Mouse (Mus musculus) lung, adult 2 months (tissue): Measurements from ENCODE around the gene Lrrn2. TPM values are rescaled to one million over a fixed set of nuclear protein-coding genes. Genes with fewer than 3 reads are reported as not detected.

ENCODE experiments used
- DNase-seq: peaks from one replicate; pipeline ENCODE4 v3.0.0; 2022
- H3K4me1 ChIP-seq: fragments of 200-500 bp; 2 replicates; pipeline ENCODE4 v1.6.1; 2011; ENCODE audit warnings: low read length; ENCODE audit not compliant: control insufficient read depth, insufficient read depth
- H3K4me3 ChIP-seq: fragments of 200-500 bp; replicated peaks from 2 replicates; pipeline ENCODE3; 2011; ENCODE audit warnings: low read depth, mild to moderate bottlenecking, control low read depth, low read length; ENCODE audit errors: extremely low read depth
- CTCF ChIP-seq: fragments of 200-500 bp; IDR thresholded peaks from 2 replicates; pipeline ENCODE4 v1.5.1; 2011; ENCODE audit warnings: mild to moderate bottlenecking, low read length, control low read depth; ENCODE audit not compliant: insufficient read depth
- POLR2A ChIP-seq: fragments of 200-500 bp; IDR thresholded peaks from 2 replicates; pipeline ENCODE4 v1.6.1; 2011; ENCODE audit warnings: low read depth, mild to moderate bottlenecking, control low read depth, low read length, borderline replicate concordance; ENCODE audit errors: extremely low read depth
- WGBS: fragments of 180-500 bp; shearing (Covaris S2); methylation state at CpG from one replicate; pipeline ENCODE4 v1.1.7; 2018; 5-methylcytosine and 5-hydroxymethylcytosine counted together
- polyA plus RNA-seq: library from polyadenylated mRNA; depleted of rRNA; stranded (reverse); fragments of >200 nt; gene quantifications from 2 replicates; pipeline ENCODE4 v1.2.3, GENCODE M21; 2012

Gene Lrrn2
- polyA plus RNA-seq, 1 experiment: 2.0 TPM

GRCm38 (mm10) chr1:132881041-132881761 lies 1.1 kb downstream of the Lrrn2 start:
- no peak overlapping the region for H3K4me3 ChIP-seq
- WGBS: 1% methylated on average over 28 of the region's 28 CpGs
- no peak for DNase-seq

GRCm38 (mm10) chr1:132881836-132882235 lies 1.8 kb downstream of the Lrrn2 start:
- Histone ChIP-seq H3K4me3 (no peak overlapping the region), H3K4me1 (no peaks in the 10 kb centered on the region)
- TF ChIP-seq POLR2A (no peak), CTCF (no peak)
- no peak for DNase-seq
- 51% methylated on average over 9 of the region's 9 CpGs for WGBS

More at GRCm38 (mm10) chr1:132881041-132881761, 1.1 kb downstream of the Lrrn2 start:
- no peaks in the 10 kb centered on the region for H3K4me1 ChIP-seq
- TF ChIP-seq POLR2A: no peak
- no peak for TF ChIP-seq CTCF

DNA sequence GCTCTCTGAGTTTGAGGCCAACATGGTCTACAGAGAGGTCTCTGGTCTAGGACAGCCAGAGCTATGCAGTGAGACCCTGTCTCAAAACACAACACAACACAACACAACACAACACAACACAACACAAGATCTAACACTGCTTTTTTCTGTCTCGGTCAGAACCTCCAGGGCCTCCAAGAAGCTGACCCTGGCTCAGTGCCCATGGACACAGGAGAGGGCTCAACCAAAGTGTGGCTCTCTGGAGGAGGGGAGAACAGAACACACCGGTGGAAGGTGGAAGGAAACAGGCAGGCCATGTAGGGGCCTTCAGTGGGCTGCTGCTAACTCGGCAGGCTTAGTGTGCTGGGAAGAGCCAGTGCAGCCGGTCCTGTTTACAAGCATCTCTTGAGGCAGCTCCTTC lies 5.6 kb downstream of the Lrrn2 start:
- no peaks in the 10 kb centered on the region for H3K4me1 ChIP-seq
- DNase-seq: no peak
- TF ChIP-seq CTCF (no peak), POLR2A (no peak)
- WGBS: 40% methylated on average over 4 of the region's 4 CpGs
- H3K4me3 ChIP-seq: no peak overlapping the region

DNA sequence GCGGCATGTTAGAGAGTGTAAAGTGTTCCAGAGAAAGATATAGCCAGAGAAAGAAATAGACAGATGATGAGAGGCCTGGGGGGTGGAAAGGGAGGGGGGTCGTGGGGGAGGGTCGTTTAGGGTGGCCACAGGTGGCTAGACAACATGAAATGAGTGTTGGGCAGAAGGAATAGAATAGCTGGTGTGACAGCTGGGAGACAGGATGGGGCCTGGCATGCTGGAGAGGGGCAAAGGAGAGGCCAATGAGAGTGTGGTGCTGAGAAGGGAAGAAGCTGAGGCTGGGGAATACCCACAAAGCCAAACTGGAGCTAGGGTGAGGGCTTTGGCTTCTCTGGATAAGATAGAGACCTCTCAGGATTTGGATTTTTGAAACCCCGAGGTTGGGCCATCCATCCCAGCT lies 6.6 kb downstream of the Lrrn2 start:
- DNase-seq: no peak
- TF ChIP-seq CTCF (no peak), POLR2A (no peak)
- no peak overlapping the region for H3K4me3 ChIP-seq
- no peaks in the 10 kb centered on the region for H3K4me1 ChIP-seq
- 60% methylated on average over 4 of the region's 4 CpGs for WGBS

DNA sequence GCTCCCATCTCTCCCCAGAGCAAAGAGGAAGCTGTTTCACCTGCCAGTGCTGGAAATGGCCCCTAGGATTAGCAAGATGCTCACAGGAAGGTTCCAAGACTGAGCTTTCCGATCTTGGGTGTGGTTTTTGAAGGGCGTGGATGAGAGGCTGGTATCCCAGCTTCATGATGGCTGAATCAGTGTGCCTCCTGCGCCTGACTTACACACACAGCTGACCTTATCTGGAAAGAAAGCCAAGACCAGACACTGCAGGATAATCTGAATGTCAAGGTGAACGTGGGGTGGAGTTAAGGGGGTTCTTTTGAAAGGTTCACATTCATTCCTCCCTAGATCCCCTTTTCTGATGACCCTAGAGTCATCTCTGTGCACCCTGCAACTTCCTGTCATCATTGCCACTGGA lies 8.7 kb downstream of the Lrrn2 start:
- DNase-seq: no peak
- 84% methylated on average over 4 of the region's 4 CpGs for WGBS
- Histone ChIP-seq H3K4me3 (no peak overlapping the region), H3K4me1 (no peaks in the 10 kb centered on the region)
- TF ChIP-seq CTCF (no peak), POLR2A (no peak)

DNA sequence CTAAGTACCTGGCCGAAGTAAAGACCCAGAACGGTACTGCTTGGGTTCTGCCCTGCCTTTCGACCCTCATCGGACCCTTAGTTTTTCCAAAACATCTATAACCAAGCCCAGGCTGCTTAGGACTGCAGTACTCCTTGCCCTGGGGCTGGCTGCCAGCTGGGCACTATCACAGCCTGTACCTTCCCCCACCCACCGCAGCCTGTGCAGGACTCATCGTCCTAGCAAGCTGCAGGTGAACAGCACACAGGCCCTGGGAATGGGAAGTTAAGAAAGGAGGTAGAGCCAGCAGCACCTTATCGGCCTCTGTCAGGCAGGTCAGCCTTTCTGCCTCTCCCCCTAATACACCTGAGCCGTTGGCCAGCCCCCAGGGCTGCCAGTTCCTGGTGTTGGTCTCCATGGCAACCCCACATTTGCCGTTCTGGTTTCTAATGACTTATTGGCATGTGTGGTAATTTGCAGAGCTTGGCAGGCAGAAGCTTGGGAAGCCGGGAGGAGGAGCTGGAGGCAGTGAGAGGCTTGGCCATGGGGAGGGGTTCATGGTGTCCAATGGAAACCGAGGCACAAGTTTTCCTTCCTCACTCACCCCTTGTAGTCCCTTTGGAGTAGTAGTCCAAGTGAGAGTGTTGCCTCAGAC lies 10.2 kb downstream of the Lrrn2 start:
- TF ChIP-seq CTCF: no peak
- TF ChIP-seq POLR2A: no peak
- no peaks in the 10 kb centered on the region for H3K4me1 ChIP-seq
- 64% methylated on average over 11 of the region's 11 CpGs for WGBS
- DNase-seq: no peak
- no peak overlapping the region for H3K4me3 ChIP-seq

GRCm38 (mm10) chr1:132892065-132892464 lies 12.0 kb downstream of the Lrrn2 start:
- no peak for DNase-seq
- Histone ChIP-seq H3K4me3 (no peak overlapping the region), H3K4me1 (no peaks in the 10 kb centered on the region)
- TF ChIP-seq POLR2A: no peak
- no peak for TF ChIP-seq CTCF
- WGBS: 66% methylated on average over 2 of the region's 2 CpGs

DNA sequence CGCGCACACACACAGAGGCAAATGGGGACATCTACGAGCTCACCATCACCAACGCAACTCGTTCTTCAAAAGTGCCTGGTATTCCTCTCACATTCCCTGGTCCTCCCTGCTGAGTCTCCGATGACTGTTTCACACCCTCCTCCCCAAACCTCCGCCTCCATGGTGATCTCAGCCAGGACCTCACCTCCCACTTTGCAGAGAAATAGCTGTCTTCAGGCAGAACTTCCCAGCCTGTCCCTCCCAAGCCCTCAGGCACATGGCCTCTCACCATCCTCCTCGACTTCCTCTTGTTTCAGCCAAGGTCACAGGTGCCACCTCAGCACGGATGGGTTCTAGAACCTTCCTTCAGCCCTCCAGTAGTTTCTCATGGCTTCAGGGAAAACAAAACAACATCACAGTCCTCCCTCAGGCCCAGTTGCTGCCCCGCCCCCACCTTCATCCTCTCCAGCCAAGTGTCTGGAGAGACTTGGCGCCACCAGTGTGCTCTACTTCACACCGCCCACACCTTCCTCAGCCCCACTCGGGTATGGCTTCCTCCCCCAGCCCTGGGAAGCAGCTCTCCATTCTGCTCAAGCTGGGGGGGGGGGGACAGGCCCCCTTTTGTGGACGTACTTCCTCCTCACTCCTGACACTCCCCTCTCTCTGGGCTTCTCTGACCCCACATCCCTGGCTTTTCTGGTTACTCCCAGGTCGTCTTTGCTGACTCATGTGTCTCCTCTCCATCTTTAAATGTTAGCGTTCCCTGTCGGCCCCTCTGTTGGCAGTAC lies 13.4 kb downstream of the Lrrn2 start:
- no peak overlapping the region for H3K4me3 ChIP-seq
- DNase-seq: no peak
- 47% methylated on average over 17 of the region's 17 CpGs for WGBS
- TF ChIP-seq CTCF: no peak
- TF ChIP-seq POLR2A: no peak
- H3K4me1 ChIP-seq: no peaks in the 10 kb centered on the region

GRCm38 (mm10) chr1:132899029-132899428 lies 19.0 kb downstream of the Lrrn2 start:
- TF ChIP-seq POLR2A: no peak
- no peak for TF ChIP-seq CTCF
- H3K4me1 ChIP-seq: no peaks in the 10 kb centered on the region
- 88% methylated on average over 6 of the region's 6 CpGs for WGBS
- no peak overlapping the region for H3K4me3 ChIP-seq
- no peak for DNase-seq

- TF ChIP-seq CTCF: no peak
- TF ChIP-seq POLR2A: no peak
- H3K4me3 ChIP-seq: no peak overlapping the region
These were observed 19.6 kb downstream of the Lrrn2 start for GRCm38 (mm10) chr1:132899626-132900025.

DNA sequence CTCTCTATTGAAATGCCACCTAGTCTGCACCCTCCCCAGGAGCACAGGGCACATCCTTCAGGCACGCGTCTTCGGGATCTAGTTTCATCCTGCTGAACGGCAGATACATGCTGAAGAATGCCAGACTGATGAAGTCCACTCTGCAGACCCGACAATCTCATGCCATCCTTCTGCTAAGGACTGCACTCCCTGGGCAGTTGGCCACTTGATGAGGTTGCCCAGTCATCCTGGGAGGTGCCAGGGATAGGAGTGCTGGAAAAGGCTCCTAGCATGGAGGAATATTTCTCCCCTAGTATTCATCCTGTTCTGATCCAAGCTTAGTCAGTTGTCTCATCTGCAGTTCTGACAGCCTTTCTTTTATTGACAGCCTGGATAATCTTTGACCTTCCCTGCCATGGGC lies 20.9 kb downstream of the Lrrn2 start:
- Histone ChIP-seq H3K4me1 (no peaks in the 10 kb centered on the region), H3K4me3 (no peak overlapping the region)
- no peak for DNase-seq
- TF ChIP-seq POLR2A (no peak), CTCF (no peak)
- 74% methylated on average over 5 of the region's 5 CpGs for WGBS

More at GRCm38 (mm10) chr1:132899626-132900025, 19.6 kb downstream of the Lrrn2 start:
- WGBS: 75% methylated on average over 7 of the region's 7 CpGs
- H3K4me1 ChIP-seq: no peaks in the 10 kb centered on the region
- no peak for DNase-seq
